Mouse (Mus musculus) ES-CJ7 (cell line): Measurements from ENCODE around the gene Gm21958.
"Not testable (repeated sequence)": the region's sequence is repeated elsewhere in the genome, so short reads cannot be mapped to it uniquely, and the experiment has no call there.

Experiments
- DNase-seq: peaks from one replicate; pipeline ENCODE4 v3.0.0; 2011; ENCODE audit warnings: low read depth, low spot score

Gm21958 gene

GRCm38 (mm10) chr3:54723741-54724500, 9.8 kb upstream of the Gm21958 start:
- DNase-seq = no peak

GRCm38 (mm10) chr3:54718947-54719346, 4.8 kb upstream of the Gm21958 start:
- DNase-seq = no peak

DNA sequence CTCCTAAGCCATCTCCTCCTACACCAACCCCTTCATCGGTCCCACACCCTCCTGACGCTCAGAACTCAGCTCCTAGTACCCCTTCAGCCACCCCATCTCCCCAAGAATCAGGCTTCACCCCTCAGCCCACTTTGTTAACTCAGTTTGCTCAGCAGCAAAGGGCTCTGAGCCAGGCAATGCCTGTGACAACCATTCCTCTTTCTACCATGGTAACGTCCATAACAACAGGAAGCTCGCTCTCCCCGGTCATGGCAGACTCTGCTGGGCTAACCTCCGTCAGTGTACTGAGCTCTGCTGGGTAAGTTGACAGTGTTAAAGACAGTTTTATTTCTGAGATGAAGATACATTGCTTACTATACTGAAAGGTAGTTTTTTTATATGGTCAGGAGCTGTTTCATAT, 3.2 kb upstream of the Gm21958 start:
- no peak for DNase-seq

- DNase-seq = no peak
Measured at GRCm38 (mm10) chr3:54715461-54715860, 1.3 kb upstream of the Gm21958 start.

DNA sequence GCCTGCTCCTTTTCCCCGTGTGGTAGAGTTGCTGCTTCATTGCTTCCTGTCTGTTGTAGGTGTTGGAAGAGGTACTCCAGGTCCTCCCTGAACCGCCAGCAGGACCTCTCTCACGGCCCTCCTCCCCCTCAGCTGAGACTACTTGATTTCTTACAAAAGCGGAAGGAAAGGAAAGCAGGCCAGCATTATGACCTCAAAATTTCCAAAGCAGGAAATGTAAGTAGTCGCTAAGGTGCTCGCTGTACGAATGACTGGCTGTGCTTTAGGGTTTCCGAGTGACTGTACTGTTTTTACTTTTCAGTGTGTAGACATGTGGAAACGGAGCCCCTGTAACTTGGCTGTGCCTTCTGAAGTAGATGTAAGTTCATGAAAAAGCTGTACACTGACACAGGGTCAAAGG, 5.2 kb downstream of the Gm21958 start:
- DNase-seq = no peak

DNA sequence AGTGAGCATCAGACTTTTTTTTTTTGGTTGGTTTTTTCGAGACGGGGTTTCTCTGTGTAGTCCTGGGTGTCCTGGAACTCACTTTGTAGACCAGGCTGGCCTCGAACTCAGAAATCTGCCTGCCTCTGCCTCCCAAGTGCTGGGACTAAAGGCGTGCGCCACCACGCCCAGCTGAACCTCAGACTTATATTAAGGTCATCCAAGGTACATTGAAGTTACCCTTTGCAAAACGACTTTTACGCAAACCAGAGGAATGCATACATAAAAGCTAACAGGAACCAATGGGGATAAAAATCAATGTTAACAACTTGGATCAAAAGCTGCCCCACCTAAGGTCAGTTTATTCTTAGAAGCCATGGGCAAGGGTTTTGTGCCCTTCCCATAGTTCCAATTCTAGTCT, 10.0 kb downstream of the Gm21958 start:
- DNase-seq = not testable (repeated sequence)

- no peak for DNase-seq
Measured at GRCm38 (mm10) chr3:54699759-54700301, 14.3 kb downstream of the Gm21958 start.

GRCm38 (mm10) chr3:54693056-54693415, 21.1 kb downstream of the Gm21958 start:
- DNase-seq = no peak

DNA sequence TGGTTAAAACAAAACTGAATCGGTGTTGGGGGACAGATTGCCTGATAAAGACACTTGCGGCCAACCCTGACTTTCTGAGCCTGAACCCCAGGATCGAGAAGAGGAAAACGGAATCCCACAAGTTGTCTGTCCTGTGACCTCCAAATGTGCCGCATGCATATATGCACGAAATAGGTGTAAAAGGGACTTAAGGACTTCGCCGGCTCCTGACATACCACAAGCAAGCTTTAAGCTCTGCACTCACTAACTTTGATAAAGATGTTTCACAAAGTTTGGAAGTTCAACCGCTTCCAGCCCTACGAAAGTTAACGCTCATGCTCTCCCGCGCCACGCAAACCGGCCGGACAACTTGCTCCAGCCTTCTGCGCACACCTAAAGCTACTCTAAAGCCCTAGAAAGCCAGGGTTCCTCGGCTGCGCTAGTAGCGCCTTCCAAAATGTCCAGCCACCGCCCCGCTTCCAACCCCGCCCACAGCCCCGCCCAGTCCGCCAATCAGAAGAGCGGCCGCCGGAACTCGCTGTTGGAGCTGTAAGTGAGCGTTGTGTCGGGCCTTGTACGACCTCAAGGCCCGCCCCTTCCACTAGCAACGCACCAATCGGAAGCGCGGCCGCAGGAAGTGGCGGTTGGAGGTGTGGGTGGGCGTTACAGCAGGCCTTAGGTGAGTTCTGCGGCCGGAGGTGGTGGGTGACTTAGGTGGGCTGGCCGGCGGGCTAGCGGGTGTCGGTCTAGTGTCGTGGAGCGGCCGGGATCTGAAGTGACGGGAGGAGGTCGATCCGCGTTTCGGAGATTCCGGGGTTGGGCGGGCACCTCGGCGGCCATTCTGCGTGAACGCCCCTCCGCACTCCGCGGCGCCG, 21.7 kb downstream of the Gm21958 start, which contains the start of gene Supt20:
TSS of gene Supt20 (plus strand) at position 606 of the 854 bp plus-strand sequence.
- peak; percentile 97 for DNase-seq

- DNase-seq = no peak
Measured at GRCm38 (mm10) chr3:54689091-54689490, 25.1 kb downstream of the Gm21958 start.

DNA sequence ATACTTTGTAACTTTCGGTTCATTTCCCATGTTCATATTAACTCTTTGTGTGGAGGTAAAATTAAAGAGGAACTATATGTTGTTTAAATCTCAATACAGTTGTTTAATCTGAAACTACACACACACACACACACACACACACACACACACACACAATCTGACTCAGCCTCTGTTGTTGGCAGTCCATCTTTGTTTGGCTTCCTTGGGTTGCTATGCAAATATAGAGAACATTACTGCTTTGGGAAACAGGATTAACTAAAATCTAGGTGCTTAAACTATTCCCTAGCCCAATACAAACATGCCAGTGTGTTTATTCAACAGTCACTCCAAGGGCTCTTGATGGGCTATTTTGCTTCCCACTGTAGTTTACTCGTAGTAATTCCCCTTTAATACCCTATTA, 26.9 kb downstream of the Gm21958 start:
- no peak for DNase-seq

DNA sequence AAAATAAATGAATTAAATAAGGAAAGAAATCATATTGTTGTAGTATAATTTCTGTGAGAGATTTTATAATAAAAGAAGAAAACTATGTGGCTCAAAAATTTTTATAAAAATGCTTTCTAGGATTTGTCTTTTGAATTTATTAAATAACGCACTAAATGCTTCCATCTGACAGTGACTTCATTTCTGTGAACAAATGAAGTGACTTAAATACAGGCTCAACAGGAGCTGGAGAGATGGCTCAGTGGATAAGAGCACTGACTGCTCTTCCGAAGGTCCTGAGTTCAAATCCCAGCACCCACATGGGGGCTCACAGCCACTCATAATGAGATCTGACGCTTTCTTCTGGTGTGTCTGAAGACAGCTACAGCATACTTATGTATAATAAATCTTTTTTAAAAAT, 29.0 kb downstream of the Gm21958 start:
- no peak for DNase-seq

DNA sequence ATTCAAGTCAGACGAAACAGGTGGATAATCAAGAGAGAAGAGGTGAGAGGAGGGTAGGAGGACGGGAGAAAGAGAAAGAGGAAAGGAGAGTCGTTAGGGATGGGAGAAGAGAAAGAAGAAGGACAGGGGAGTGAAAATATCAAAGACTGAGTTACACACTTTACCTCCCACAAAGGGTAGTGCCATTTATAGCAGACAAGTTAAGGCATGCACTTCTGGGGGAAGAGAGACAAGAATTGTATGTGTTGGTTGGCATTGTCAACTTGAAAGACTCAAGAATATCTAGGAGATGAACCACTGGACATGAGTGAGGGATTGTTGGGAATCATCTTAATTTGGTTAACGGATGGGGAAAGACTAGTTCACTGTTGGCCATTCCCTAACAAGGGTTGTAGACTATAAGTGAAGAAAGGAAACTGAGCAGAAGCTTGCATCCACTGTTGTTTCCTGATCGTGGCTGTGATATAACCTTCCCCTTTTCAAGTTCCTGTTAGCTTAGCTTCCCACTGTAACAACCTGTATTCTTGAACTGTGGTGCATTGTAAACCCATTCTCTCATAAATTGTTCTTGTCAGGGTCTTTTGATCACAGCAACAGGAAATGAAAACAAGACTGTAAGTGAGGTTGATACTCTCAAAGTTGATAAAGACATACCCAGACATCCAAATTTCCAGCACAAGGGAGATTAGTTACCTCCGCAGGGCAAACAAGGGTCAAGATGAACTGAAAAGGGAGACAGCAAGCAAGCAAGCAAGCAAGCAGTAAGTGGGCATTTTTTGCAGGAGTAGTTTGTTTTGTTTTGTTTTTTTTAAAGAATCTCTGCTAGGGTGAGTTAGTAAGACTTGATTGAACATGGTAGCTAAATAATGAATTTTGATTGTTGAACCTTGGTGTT, 32.6 kb downstream of the Gm21958 start:
- DNase-seq = no peak

DNA sequence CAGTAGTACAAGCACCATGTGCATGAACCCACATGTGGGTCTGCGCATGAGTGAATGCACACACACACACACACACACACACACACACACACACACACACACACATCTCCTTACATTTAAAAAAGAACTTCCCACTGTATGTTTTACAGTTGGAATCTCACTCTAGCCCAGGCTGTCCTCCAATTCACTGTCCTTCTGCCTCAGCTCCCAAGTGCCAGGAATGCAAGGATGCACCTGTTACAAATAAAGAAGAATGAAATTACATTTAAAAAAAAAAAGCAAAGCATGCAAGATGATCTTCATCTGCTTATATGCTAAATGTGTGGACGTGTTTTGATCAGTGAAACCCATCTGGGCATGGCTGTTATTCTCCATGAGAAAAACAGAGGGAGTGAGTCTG, 37.3 kb downstream of the Gm21958 start:
- no peak for DNase-seq

DNA sequence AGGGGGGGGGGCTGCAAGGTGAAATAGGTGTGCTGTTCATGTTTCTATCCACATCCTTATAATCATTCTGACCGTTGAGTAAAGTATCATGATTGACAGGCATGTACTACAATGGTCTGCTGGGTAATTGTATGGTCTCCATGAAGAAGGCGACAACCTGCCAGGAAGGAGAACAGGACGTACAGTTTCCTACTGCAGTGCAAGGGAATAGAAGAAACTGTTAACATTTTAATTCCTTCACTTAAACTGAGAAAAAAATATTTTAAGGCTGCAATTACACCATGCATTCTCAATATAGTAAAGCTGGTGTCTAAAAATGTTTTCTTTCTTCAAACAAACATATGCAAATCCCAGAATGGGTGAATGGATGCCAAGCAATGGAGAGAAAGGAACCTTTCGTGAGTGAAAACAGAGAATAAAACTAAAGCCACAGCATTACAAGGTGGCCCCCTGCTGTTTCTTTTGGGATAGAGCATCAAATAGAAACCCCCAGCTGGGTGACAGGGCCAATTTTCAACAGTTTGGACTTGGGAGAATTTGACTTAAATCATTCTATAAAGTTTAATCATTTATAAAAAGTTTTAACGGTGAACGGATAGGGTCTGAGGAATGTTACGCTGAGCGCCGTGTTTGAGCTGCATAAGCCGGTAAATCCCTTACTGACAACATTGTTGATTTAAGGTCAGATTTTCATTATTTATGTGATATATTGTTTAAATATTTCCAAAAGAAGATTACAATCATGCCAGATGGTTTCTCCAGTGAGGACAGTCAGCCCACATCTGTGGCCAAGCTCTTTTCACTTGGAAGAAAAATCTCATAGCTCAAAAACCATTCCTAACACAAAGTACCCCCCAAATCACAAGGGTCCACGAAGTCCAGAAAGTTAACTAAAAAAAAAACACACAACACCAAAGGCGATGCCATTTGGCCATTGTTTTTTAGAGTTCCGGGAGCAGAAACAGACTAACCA, 41.3 kb downstream of the Gm21958 start:
- DNase-seq = no peak

DNA sequence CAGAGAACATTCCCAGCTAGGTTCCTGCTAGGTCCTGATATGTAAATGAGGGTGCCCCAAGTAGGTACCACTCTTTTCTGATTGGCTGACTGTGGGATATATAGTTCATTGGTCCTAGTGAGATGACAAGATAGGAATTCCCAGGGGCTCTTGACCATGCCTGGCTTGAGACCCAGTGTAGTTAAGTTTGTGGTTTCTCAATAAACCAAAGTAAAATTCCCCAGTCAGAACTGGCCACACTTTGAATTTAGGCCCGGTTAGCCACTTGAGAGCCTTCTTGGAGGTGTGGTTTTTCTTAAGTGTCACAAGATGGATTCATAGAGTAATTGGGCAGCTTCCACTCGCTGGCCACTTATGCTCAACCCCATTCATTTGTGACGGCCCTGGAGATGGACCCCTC, 42.0 kb downstream of the Gm21958 start:
- no peak for DNase-seq

- DNase-seq = peak; percentile 30
Measured at GRCm38 (mm10) chr3:54669559-54669958, 44.6 kb downstream of the Gm21958 start.

GRCm38 (mm10) chr3:54668722-54669121, 45.4 kb downstream of the Gm21958 start:
- no peak for DNase-seq

DNA sequence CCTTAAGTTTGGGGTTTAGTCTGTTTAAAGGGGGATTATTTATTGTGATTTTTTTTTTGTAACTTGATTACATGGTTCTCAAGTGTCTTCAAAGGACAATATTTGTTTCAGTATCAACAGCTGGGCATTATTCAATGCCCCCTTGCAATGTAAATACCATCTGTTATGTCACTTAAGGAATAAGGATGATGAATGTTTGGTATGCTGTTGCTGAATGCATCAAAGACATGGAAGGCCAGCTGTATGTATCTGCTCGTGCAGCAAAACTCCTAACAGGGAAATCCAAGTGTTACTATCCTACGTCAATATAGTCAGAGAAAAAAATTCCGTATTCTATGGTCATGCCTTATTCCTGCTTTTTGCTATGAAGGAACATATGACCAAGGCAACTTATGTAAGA, 46.0 kb downstream of the Gm21958 start:
- no peak for DNase-seq
